Mouse (Mus musculus) heart, postnatal 25 days (tissue): Measurements from ENCODE around the gene 1700003H04Rik. TPM values are rescaled to one million over a fixed set of nuclear protein-coding genes. Genes with fewer than 3 reads are reported as not detected.

Source experiments
- DNase-seq: peaks from one replicate; pipeline ENCODE4 v3.0.0; 2022; ENCODE audit warnings: low spot score
- intact Hi-C: fragments of 180-260 bp; cut with DNase I; formaldehyde crosslinking; loops from one replicate; pipeline ENCODE4 v1.15.1; 2025
- total RNA-seq, 2 experiments: library from RNA; stranded (reverse); gene quantifications; 2 replicates each; pipeline ENCODE4 v1.2.3; 2021

Gene 1700003H04Rik
- total RNA-seq: not detected

DNA sequence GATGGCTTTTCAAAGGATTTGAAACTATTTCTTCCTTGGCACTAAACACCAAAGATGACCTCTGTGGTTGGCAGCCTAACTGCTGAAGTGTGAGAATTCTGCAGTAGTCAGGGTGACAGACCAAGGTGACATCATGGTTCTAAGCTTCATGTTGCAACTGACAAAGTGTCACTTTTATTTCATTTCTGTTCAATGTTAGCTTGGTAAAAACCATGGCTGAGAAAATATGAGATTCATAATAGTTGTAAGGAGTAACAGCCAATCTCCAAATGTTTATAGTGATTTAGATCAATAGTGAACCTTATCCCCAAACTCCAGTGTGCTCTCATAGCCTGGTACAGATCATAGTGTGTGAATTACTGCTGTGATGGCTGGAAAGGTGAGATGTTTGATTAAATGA is at the start of gene 1700003H04Rik:
Gene 1700003H04Rik (minus strand): TSS at position 101 of the 400 bp plus-strand sequence.
- intact Hi-C loops: no loop called here
- DNase-seq: no peak

DNA sequence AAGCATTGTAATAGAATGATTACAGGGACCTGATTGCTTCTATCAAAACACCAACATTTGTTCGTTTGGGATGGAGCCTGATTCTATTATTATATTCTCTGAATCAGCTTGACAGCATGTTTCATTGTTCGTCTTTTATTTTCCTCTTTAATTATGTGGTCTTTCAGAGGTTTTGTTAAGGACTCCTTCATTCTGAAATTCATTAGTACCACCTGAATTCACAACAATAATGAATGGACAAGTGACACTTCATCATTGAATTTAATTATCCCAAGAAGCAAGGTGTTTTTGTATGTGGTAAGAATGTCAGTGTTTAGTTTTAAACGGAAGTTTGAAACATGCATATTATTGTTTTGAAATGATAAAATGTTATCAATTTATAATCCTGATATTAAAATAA is 42.1 kb upstream of the 1700003H04Rik start:
- no peak for DNase-seq
- intact Hi-C loops: no loop called here

DNA sequence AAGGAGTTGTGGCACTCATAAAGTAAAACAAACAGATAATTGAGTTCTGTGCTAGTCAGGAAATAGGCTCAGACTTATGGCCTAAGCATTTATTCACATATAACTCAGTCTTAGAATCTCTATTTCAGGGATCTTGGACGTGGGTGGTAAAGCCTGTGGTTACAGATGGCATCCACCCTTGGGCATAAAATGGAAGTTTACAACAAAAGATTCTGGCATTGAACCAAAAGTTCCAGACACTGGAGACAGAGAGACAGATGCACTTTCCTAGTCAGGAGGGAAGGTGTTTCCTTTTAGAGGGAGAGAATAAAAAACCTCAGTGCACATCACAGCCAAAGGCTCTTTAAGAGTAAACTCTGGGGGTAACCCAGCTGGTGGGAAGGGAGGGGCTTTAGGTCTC is 32.4 kb upstream of the 1700003H04Rik start:
- no peak for DNase-seq
- intact Hi-C loops: no loop called here

DNA sequence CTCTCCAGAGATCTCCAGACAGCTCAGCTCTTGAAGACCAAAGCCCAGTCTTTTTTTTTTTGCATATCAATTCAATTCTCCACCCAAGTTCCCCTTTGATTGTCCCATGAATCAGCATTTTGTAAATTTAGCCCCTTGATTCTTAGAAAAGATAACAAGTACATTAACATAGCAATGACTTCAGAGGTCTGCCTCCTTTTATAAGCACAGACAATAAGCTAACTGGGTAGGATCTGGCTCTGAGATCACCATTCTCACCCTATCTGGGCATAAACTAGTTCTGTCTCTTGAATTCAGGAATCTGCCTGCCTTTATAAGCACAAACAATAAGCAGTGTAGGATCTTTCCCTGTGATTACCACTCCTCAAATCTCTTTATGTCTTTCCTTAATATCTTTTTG is 29.1 kb upstream of the 1700003H04Rik start:
- intact Hi-C loops: no loop called here

DNA sequence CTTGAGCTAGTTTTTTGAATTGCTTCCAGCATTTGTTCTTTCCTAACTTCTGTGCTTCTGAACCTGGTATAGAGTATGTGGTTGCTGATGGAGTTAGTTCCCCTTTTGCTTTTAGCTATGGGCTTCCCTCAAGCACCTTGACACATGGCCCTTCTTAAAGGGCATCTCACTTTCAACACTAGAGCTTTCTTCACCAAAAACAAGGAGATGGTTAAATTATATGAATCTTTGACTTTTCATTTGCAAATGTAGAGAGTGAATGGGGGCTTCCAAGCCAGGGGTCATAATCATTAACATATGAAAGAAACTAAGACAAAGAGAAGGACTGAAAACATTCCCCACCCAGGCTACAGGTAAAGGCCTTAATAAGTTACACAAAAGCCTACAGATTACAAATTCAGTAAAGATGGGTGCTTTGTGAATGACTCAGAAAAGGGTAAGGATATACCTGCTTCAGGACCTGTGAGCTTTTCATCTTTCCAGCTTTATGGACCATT is 25.2 kb upstream of the 1700003H04Rik start:
- intact Hi-C loops: no loop called here
- no peak for DNase-seq

More for the DNA sequence above, 29.1 kb upstream of the 1700003H04Rik start:
- no peak for DNase-seq

DNA sequence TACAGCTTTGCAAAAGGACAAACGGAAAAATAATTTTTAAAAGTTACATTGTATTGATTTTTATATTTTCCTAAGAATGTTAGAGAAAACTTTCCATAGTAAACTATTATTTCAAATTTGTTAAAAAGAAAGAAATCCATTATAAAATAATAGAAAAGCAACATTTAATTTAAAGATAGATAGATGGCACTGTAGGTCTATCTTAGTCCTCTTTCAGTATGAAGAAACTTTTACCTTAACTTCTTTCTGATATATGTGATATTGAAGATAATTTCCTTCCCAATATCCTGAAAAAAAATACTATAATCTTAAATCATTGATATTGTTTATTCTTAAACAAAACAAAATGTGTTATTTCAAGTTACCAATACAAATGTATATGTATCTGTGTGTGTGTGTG is 24.6 kb upstream of the 1700003H04Rik start:
- DNase-seq: no peak
- intact Hi-C loops: no loop called here

DNA sequence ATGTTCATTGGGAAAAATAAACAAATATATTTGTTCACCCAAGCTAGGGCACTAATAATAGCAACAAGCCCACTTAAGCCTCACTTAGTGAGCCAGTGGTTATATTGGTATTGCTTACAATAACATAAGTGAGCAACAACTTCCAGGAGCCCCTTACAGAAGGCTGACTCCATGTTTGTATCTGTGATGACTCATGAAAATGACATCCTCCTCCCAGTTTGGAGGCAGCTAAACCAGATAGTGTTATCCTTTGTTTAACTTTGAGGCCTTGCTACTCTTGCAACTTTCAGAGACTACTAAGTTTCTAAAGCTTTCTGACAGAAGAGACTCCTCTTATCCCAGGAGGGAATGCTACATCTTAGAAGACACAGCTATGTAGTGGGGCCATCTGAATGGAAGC is 16.9 kb upstream of the 1700003H04Rik start:
- no peak for DNase-seq
- intact Hi-C loops: no loop called here

DNA sequence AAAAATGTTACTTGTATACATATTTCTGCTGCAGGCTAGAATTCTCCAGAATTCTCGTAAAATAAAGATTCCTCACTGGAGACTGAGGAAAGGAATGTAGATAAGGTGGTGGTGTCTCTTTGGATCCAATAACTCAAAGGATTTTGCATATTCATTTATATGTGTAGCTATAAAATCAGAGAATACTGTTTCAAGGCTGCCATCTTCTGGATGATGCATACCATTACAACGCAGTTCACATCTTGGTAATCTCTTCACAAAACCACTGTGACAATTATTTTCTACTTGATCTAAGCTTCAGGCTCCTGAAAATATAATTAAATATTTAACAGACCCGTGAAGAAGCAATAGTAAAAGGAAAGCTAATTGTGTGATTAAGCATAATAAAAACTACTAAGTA is 6.6 kb upstream of the 1700003H04Rik start:
- DNase-seq: no peak
- intact Hi-C loops: loop anchor here (5.0 kb wide), 1 partner anchor 1070 kb away; no protein-coding TSS in a partner anchor

DNA sequence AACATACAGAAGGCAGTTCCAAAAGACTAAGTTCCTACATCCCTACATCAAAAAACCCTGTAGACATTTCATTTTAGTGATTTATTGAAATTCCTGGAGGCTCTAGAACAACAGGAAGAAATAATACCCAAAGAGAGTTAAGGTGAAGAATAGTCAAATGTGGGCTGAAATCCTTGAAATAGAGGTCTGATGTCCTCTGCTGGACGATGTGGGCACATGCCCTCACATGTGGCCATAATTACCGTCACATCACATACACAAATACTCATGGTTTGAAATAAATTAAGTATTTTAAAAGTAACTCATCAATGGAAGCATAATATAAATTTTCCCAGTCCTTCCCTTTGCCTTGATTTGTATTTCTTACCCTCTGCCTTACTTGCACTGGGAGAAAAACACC is 4.9 kb upstream of the 1700003H04Rik start:
- DNase-seq: no peak
- intact Hi-C loops: loop anchor here (5.0 kb wide), 1 partner anchor 1068 kb away; no protein-coding TSS in a partner anchor

DNA sequence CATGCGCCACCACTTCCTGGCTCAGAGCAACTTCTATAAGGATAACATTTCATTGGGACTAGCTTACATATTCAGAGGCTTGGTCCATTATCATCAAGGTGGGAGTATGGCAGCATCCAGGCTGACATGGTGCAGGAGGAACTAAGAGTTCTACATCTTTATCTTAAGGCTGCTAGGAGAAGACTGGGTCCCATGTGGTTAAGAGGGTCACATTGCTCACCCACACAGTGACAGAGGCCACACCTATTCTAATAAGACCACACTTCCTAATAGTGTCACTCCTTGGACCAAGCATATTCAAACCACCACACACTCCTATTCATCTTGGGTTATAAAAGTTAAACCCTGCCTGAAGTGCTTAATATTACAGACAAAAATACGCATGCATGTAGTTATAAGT is 23.6 kb downstream of the 1700003H04Rik start:
- no peak for DNase-seq
- intact Hi-C loops: no loop called here

DNA sequence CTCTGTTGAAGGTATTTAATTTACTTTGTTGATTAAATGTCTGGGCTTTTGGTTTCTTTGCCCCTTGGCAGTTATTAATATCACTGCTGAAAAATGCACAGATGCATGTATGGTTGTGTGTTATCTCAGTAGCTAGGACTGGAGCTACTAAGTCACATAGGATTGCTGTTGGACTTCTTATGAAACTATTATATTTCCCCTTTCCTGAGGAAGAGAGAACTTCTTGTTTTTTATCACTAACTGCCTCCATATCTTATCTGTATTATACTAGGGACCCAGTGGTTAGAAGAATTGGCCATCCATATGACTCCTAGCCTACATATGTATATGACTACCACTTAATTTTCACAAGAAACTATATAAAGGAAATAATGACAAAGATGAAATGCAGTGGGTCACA is 24.9 kb downstream of the 1700003H04Rik start:
- intact Hi-C loops: no loop called here
- no peak for DNase-seq

DNA sequence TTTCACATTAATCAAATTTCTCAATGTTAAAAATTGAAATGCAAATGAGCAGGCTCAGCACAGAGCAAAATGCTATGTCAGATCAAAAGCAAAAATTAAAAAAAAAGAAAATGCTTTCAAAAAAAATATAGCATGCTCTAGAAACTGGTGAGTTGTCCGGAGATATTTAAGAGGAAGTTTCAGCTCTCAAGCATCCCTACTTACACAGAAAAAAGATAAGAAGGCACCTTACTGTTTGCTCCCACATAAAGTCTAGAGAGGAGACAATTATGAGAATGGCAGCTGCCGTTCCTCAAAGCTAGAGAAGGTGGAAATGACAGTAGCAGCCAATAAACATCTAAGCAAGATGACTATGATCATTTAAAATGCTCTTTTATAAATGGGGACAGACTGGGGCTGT is 25.8 kb downstream of the 1700003H04Rik start:
- DNase-seq: no peak
- intact Hi-C loops: no loop called here

DNA sequence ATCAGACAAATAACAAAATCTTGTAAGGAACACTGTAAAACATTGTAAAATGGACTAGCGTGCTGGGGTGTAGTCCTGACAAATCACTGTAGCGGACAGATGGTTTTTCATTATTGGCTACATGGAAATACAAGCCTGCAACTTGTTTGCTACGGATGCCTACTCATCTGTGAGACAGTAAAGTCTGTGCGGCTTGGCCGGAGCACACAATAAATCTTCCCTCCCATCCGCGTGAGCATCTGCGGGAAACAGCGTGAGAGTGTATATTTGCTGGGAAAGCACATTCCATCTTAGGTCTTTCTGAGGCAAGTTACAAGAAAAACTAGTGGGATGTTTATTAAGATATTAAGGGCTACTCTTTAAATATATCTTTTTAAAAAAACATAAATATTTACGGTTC is 32.0 kb downstream of the 1700003H04Rik start:
- DNase-seq: no peak
- intact Hi-C loops: no loop called here

DNA sequence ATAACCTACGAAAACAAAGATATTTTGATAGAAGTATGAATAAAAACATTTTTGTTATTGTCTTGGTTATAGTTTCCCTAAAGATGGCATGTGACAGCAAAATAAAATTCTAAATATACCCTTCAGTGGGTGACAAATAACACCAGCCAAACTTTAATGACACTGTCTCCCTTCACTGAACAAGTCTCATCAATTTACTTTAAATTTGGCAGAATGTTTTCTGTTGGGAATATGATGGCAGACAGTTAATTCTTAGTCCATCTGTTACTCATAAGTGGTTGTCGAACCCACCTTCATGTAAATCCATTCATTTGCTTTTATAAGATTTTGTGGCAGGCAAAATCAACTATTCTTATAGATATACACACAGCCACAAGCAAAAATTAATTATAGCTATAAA is 42.6 kb downstream of the 1700003H04Rik start:
- intact Hi-C loops: no loop called here
- DNase-seq: no peak

DNA sequence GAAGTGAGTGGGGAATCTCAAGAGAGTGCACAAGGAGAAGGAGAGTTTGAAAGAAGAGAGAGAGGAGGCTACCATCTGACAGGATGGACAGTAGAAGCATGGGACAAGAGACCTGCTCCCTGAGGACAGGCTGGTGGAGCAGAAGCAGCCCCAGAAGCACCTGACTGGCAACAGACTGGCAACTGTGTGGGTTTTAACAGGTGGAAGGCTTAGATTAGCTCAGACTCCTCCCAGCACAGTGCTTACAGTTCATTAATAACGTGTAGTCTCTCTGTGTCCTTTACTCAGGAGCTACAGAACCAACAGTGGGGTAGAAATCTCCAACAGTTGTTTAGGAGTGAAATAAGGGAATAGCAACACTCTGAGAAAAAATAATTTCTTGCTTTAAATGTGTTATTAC is 44.3 kb downstream of the 1700003H04Rik start:
- intact Hi-C loops: no loop called here
- DNase-seq: no peak

DNA sequence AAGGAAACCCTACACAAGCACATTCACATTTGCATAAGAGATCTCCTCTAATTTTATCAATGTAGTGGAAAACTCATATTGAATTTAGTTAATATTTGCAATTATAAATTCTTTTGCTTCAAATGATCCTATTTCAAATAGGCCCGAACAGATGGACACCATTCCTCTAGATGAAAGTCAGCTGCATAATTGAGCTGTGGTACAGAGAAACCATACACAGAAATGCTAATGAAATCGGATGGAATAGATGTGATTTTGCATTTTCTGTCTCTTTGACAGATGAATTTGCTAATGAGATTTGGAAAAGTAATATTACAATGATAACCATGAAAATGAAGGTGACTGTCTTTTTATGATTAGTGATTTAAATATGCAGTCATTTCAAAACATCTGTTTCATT is 62.1 kb downstream of the 1700003H04Rik start:
- DNase-seq: no peak
- intact Hi-C loops: no loop called here

Other genes with a start within 250 kb of the 1700003H04Rik start
- not detected for gene 1700006A11Rik, start 155.1 kb downstream of the 1700003H04Rik start, total RNA-seq